Mouse (Mus musculus): ENCODE results near the gene Mzt1.

GRCm38 (mm10) chr14:99071146-99071545, 25.2 kb upstream of the Mzt1 start:
- TF ChIP-seq CTCF (IDR thresholded peaks at IDR 0.05; ENCODE audit: low read depth) (no peak), EP300 (IDR thresholded peaks at IDR 0.05; ENCODE audit: low read depth) (no peak)

Measured in liver, embryonic 14.5 days (tissue).